Mouse (Mus musculus) lung, embryonic 15.5 days (tissue): Measurements from ENCODE around the gene Asic1. TPM values are rescaled to one million over a fixed set of nuclear protein-coding genes. Genes with fewer than 3 reads are reported as not detected.

Experiments used
- ATAC-seq: fragments of 200-750 bp; cut with Nextera tagmentation; 2 replicates; pipeline ENCODE4 v1.8.0; 2017; ENCODE audit warnings: moderate number of reproducible peaks, borderline replicate concordance; ENCODE audit not compliant: low FRiP score, low TSS enrichment; ENCODE audit errors: extremely low read depth
- H3K27ac ChIP-seq: fragments of 300-500 bp; sonication (generic); 2 replicates; pipeline ENCODE4 v1.5.1; 2015; ENCODE audit warnings: moderate library complexity, mild to moderate bottlenecking, inconsistent platforms
- H3K27me3 ChIP-seq: fragments of 300-500 bp; sonication (generic); 2 replicates; pipeline ENCODE4 v1.6.1; 2015; ENCODE audit warnings: inconsistent platforms
- H3K36me3 ChIP-seq: fragments of 300-500 bp; sonication (generic); 2 replicates; pipeline ENCODE4 v1.6.1; 2015; ENCODE audit warnings: inconsistent platforms
- H3K4me1 ChIP-seq: fragments of 300-500 bp; sonication (generic); 2 replicates; pipeline ENCODE4 v1.6.1; 2015; ENCODE audit warnings: inconsistent platforms
- H3K4me2 ChIP-seq: fragments of 300-500 bp; sonication (generic); 2 replicates; pipeline ENCODE4 v1.6.1; 2015; ENCODE audit warnings: inconsistent platforms, mild to moderate bottlenecking, moderate library complexity
- H3K4me3 ChIP-seq: fragments of 300-500 bp; sonication (generic); 2 replicates; pipeline ENCODE4 v1.5.1; 2015; ENCODE audit warnings: mild to moderate bottlenecking, inconsistent platforms
- H3K9ac ChIP-seq: fragments of 300-500 bp; sonication (generic); 2 replicates; pipeline ENCODE4 v1.6.1; 2015; ENCODE audit warnings: inconsistent platforms
- H3K9me3 ChIP-seq: fragments of 300-500 bp; sonication (generic); 2 replicates; pipeline ENCODE4 v1.6.1; 2016; ENCODE audit warnings: inconsistent platforms
- WGBS: fragments of 180-500 bp; shearing (Covaris S2); methylation state at CpG from one replicate; pipeline ENCODE4 v1.1.7; 2015; 5-methylcytosine and 5-hydroxymethylcytosine counted together
- polyA plus RNA-seq: library from polyadenylated mRNA; unstranded; fragments of >200 nt; fragmentation: Nextera tagmentation; extraction: Ambion mirVana; gene quantifications from 2 replicates; pipeline ENCODE4 v1.2.1, GENCODE M21; 2015

The Asic1 gene
- polyA plus RNA-seq, 1 experiment from 2014 or later = 1.8 TPM

DNA sequence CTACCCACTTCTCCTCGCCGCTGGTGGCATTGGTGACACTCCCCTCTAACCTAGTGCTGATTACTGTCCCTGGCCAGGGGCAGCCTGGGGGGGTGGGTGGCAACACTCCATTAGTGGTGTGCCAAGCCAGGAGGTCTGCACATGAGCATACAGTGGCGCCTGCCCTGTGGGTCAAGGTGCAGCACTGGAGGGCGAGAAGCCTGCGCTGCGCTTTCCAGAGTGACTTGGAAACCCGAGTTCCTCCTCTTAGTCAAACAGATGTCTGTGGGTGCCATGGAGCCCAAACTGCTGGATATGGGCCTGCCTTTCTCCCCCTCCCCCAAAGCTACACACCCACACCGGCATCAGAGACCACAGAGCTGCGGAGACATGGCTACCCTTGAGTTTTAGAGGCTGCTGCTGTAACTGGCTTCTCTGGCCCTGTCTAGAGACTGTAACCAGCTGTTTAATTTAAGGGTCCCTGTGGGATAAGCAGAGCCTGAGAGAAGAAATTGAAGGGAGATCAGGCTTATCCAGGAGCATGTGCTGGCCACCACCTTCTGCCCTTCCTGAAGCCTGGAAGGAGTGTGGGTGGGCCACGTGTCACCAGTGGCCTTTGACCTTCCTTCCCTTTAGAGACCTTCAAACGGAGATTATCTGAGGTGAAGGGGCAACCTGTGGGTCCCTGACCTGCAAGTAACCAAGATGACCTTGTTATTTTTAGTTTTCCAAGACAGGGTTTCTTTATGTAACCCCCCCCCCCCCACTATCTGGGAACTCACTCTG, 46.0 kb downstream of the Asic1 start:
- peaks cover 33% of the 10 kb centered on the region for H3K36me3 ChIP-seq
- ATAC-seq = no peak

DNA sequence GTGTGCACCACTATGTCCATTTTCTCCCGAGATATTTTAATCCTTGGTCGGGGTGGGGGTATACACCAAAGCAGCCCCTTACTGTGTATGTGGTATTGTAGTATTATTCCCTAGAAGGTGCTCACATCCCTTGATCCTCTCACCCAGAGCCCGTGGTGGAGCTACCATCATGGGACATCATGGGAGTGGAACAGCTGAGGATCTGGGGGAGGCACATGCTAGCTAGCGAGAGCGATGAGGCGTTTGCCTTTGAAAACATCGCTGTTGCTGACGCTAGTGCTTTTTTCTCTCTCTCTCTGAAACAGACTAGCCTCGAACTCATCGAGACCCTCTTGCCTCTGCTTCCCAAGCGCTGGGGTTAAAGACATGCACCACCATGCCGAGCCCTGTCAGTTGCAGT, 46.6 kb downstream of the Asic1 start:
- ATAC-seq = no peak
- peaks cover 27% of the 10 kb centered on the region for H3K36me3 ChIP-seq
- WGBS = 83% methylated on average over 12 of the region's 12 CpGs

More for the DNA sequence above, 46.0 kb downstream of the Asic1 start:
- Histone ChIP-seq H3K27me3 (no peaks in the 10 kb centered on the region), H3K9me3 (no peaks in the 10 kb centered on the region), H3K4me3 (no peak overlapping the region), H3K4me1 (0 out of 2 replicates have a peak, but pooled peaks cover 2% of the 10 kb centered on the region), H3K4me2 (no peak overlapping the region), H3K27ac (no peak overlapping the region), H3K9ac (no peak overlapping the region)
- WGBS = 51% methylated on average over 11 of the region's 11 CpGs

DNA sequence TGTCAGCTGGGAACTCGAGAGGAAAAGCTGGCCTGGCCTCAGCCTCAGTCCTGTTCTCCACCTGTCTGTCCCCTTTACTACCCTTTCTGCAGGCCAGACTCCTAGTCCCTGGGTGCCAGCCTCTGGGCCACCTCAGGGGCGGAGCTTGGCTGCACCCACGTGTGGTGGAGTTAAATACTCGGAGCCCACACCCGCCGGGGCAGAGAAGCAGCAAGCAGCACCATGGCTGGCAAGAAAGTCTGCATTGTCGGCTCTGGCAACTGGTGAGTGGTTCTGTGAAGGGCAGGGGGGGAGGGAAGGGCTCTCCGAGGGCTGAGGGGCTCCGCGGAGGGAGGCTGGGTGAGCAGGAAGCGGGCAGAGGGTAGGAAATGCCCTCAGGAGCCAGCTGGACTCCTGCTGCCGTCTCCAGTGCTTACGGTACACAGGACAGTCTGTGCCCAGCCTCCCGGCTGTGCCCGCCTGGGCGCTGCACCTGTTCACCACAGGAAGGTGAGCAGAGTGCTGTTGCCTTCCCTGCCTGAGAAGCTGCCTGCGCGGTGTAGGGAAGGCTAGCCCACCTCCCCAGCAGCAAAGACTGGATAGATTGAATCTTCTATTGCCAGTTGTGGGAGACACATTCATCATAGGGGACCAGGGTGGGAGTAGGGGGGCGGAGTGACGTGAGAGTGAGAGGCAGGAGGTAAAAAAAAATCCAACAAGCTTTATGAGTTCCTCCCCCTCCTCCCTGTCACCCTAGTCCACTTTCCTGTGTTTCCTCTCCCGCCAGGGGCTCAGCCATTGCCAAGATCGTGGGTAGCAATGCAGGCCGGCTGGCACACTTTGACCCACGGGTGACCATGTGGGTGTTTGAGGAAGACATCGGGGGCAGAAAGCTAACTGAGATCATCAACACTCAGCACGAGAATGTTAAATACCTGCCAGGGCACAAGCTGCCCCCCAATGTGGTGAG, 47.5 kb downstream of the Asic1 start, which contains the start of gene Gpd1:
Gene Gpd1, plus strand, starts transcription at position 130 of the 949 bp plus-strand sequence.
- peaks cover 18% of the 10 kb centered on the region for H3K36me3 ChIP-seq
- H3K4me2 ChIP-seq = peak within 1 kb of the TSS; percentile 7; the same call in 1 of the 2 replicates
- H3K4me3 ChIP-seq = no peak within 1 kb of the TSS
- 0 out of 2 replicates have a peak, but pooled peaks cover 6% of the 10 kb centered on the region for H3K4me1 ChIP-seq
- no peaks in the 10 kb centered on the region for H3K27me3 ChIP-seq
- ATAC-seq = no peak
- H3K9ac ChIP-seq = no peak within 1 kb of the TSS
- no peaks in the 10 kb centered on the region for H3K9me3 ChIP-seq
- WGBS = 55% methylated on average over 26 of the region's 26 CpGs
- H3K27ac ChIP-seq = no peak within 1 kb of the TSS

More for the DNA sequence above, 46.6 kb downstream of the Asic1 start:
- Histone ChIP-seq H3K27ac (no peak overlapping the region), H3K9me3 (no peaks in the 10 kb centered on the region), H3K27me3 (no peaks in the 10 kb centered on the region), H3K9ac (no peak overlapping the region), H3K4me3 (no peak overlapping the region), H3K4me1 (0 out of 2 replicates have a peak, but pooled peaks cover 2% of the 10 kb centered on the region), H3K4me2 (no peak overlapping the region)

DNA sequence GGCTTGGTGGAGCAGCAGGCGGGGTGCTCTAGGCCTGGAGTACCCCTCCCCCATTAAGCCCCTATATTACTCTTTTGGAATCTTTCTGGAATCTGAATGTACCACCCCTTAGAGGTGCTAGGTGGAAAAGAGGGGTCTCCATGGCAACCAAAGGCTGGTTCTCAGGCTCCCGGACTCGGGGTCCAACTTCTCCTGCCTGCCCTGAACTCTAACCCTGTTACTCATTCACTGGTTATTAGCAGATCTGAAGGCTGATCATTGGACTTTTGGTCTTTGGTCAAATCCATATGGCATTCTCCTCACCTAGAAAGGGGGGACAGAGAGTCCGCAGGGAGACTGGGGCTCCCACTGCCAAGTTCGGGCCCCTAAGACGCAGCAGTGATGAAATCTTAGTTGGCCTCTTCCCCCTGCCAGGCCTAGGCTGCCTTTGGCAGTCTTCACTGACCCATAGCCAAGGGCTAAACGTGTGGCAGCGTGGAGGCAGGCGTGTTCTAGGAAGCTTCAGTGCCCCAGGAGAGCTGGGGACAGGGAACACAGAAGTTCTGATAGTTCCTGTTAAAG, 48.4 kb downstream of the Asic1 start:
- no peaks in the 10 kb centered on the region for H3K27me3 ChIP-seq
- H3K4me2 ChIP-seq = no peak overlapping the region
- ATAC-seq = no peak
- no peaks in the 10 kb centered on the region for H3K9me3 ChIP-seq
- H3K4me1 ChIP-seq = peaks cover 13% of the 10 kb centered on the region
- no peak overlapping the region for H3K27ac ChIP-seq
- 87% methylated on average over 9 of the region's 9 CpGs for WGBS
- peaks cover 9% of the 10 kb centered on the region for H3K36me3 ChIP-seq
- no peak overlapping the region for H3K4me3 ChIP-seq
- H3K9ac ChIP-seq = no peak overlapping the region

DNA sequence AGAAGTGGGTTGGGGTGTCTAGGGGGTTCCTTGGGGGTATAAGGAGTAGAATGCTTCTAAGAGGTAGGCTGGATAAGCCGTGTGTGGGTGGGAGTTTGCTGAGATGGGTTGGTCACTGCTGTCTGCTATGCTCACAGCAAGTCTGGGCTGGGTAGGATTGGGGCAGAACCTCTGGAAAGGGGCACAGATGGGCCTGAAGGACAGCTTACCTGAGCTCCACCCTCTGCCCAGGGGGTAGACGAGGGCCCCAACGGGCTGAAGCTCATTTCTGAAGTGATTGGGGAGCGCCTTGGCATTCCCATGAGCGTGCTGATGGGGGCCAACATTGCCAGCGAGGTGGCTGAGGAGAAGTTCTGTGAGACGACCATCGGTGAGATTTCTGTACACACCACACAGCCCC, 49.7 kb downstream of the Asic1 start:
- Histone ChIP-seq H3K9ac (no peak overlapping the region), H3K27me3 (no peaks in the 10 kb centered on the region), H3K4me2 (no peak overlapping the region), H3K4me3 (no peak overlapping the region), H3K27ac (no peak overlapping the region), H3K9me3 (no peaks in the 10 kb centered on the region), H3K4me1 (peaks cover 27% of the 10 kb centered on the region), H3K36me3 (no peaks in the 10 kb centered on the region)
- 70% methylated on average over 8 of the region's 8 CpGs for WGBS
- no peak for ATAC-seq

DNA sequence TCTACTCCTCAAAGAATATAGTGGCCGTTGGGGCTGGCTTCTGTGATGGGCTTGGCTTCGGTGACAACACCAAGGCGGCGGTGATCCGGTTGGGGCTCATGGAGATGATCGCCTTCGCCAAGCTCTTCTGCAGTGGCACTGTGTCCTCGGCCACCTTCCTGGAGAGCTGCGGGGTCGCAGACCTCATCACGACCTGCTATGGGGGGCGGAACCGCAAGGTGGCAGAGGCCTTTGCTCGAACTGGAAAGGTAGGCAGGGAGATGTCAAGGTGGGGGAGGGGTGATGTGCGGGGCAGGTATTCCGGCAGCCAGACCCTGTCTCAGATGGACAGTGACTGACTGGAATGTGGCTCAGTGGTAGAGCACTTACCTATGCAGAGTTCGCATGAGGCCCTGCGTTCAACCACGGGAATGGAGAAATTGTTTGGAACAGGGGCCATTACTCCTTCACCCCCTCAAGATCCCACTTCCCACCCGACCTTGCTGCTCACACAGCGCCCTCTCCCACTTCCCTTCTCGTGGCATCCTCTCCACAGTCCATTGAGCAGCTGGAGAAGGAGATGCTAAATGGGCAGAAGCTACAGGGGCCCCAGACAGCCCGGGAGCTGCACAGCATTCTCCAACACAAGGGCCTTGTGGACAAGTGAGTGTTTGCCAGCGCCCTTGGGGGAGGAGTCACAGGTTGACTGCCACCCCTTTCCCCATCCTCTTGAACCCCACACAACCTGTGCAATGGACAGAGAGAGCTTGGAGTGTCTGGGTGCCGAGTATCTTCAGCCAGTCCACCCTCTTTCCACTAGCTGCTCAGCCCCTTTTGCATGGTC, 52.0 kb downstream of the Asic1 start:
- H3K4me3 ChIP-seq = no peak overlapping the region
- no peak overlapping the region for H3K27ac ChIP-seq
- no peak for ATAC-seq
- no peak overlapping the region for H3K4me2 ChIP-seq
- H3K9me3 ChIP-seq = no peaks in the 10 kb centered on the region
- H3K36me3 ChIP-seq = no peaks in the 10 kb centered on the region
- no peak overlapping the region for H3K9ac ChIP-seq
- no peaks in the 10 kb centered on the region for H3K27me3 ChIP-seq
- WGBS = 67% methylated on average over 25 of the region's 25 CpGs
- peaks cover 35% of the 10 kb centered on the region for H3K4me1 ChIP-seq

DNA sequence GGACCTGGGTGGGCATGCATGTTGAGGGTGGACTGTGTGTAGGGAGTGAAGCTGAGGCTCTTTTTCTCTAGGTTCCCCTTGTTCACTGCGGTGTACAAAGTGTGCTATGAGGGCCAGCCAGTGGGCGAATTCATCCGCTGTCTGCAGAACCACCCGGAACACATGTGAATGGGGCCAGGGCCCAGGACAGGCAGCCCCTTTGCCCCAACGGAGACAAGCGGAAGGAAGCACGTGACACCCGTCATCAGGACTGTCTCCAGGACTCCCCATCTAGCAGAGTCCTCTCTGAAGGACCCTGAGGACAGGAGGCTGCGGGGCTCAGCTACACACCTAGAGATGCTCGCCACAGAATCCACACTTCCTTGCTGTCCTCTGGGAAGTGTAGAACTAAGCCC, 52.9 kb downstream of the Asic1 start:
- H3K9ac ChIP-seq = no peak overlapping the region
- WGBS = 57% methylated on average over 10 of the region's 10 CpGs
- H3K9me3 ChIP-seq = no peaks in the 10 kb centered on the region
- H3K4me1 ChIP-seq = peaks cover 35% of the 10 kb centered on the region
- ATAC-seq = no peak
- peak overlapping the region; percentile 89 for H3K27ac ChIP-seq
- no peak overlapping the region for H3K4me3 ChIP-seq
- H3K36me3 ChIP-seq = peaks cover 8% of the 10 kb centered on the region
- peak overlapping the region; percentile 56; the same call in 1 of the 2 replicates for H3K4me2 ChIP-seq
- H3K27me3 ChIP-seq = no peaks in the 10 kb centered on the region

DNA sequence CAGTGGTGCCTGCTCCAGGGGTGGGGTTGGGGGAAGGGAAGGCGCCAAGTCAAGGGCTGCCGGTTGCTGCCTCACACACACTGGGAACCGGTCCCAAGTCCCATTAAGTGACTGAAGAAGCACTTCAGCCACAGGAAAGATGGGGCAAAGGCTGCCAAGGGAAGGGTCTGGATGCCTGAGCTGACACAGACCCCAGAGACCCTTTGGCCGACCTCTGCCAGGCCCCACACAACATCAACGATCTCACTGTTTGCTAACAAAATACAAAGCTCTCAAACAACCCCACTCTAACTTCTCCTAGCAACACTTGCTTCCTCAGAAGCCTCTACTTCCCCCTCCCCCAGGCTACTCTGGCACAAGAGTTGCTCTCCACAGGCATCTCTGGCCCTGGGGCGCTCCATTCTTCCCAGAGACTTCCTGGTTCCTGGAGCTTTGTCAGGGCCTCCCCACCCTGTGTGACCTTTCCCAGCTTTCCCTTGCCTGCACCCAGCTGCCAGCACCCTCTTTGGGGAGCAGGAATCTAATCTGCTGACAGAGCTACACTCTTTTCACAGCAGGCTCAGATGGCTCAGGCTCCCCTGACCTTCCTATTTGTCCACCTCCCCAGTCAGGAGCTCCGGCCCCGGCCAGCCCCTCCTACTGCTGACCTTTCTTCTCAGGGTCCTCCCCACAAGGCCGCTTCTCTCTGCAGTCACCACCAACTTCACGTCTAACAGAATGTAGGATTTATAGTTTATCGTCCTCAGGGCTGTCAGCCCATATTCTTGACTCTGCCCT, 53.5 kb downstream of the Asic1 start:
- WGBS = 21% methylated on average over 11 of the region's 11 CpGs
- Histone ChIP-seq H3K4me3 (peak overlapping the region; percentile 82; the same call in 1 of the 2 replicates), H3K27me3 (no peaks in the 10 kb centered on the region), H3K4me1 (peaks cover 35% of the 10 kb centered on the region), H3K9ac (peak overlapping the region; percentile 21), H3K4me2 (peak overlapping the region; percentile 56), H3K27ac (peak overlapping the region; percentile 89), H3K9me3 (no peaks in the 10 kb centered on the region), H3K36me3 (peaks cover 13% of the 10 kb centered on the region)
- ATAC-seq = no peak

DNA sequence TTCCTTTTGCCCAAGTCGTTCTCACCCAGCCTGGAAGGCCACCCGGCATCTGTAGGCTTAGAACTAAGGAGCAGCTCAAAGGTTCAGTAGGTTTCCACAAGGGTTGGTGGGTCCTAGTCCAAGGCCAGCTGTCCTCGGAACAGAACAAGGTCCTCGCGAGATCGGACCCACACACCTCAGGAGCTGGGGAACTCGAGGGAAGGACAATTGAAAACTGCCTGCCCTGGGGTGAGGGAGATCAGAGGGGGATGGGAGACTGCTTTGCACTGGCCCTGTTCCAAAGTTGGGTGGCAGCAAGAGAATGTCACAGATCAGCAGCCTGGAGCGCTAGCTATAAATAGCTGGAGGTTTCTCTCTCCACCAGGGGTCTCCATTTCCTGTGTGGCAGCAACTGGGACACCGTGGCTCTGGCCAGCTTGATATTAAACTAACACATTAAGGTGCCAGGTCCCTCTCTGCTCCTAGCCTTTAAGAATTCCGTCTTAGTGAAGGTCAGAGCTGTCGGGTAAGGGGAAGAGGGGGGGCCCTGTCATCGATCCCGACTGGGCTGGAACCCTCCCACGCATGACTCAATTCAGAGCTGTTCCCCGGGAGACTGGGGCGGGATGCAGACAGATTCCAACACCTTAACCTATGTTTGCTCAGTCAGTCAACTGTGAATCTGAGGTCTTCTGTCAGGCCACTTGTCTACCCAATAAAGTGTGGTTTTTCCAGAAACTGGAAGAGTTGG, 54.3 kb downstream of the Asic1 start:
- ATAC-seq = peak; percentile 36; the same call in 1 of the 2 replicates
- peak overlapping the region; percentile 56 for H3K4me2 ChIP-seq
- 6% methylated on average over 16 of the region's 16 CpGs for WGBS
- H3K9me3 ChIP-seq = no peaks in the 10 kb centered on the region
- H3K27ac ChIP-seq = peak overlapping the region; percentile 89
- H3K4me1 ChIP-seq = peaks cover 35% of the 10 kb centered on the region
- H3K27me3 ChIP-seq = no peaks in the 10 kb centered on the region
- H3K36me3 ChIP-seq = peaks cover 21% of the 10 kb centered on the region
- peak overlapping the region; percentile 21 for H3K9ac ChIP-seq
- H3K4me3 ChIP-seq = peak overlapping the region; percentile 82
